Mouse (Mus musculus): ENCODE data around the gene Fam207a. TPM values are rescaled to one million over a fixed set of nuclear protein-coding genes. Genes with fewer than 3 reads are reported as not detected.

The Fam207a gene
- polyA plus RNA-seq, 1 experiment: 88.9 TPM

GRCm38 (mm10) chr10:77550874-77551273 lies 35.3 kb upstream of the Fam207a start:
- no peaks in the 10 kb centered on the region for H3K27me3 ChIP-seq (replicated peaks)
- H3K36me3 ChIP-seq (replicated peaks; ENCODE audit: low read length): peaks cover 98% of the 10 kb centered on the region
- TF ChIP-seq FLI1 (IDR thresholded peaks at IDR 0.05; ENCODE audit: low read length) (no peak), GATA1 (IDR thresholded peaks at IDR 0.05; ENCODE audit: borderline replicate concordance, low read length) (no peak)
- H3K4me3 ChIP-seq (replicated peaks): no peak overlapping the region
- H3K9me3 ChIP-seq: no peaks in the 10 kb centered on the region
- peaks cover 51% of the 10 kb centered on the region for H3K4me1 ChIP-seq

- Histone ChIP-seq H3K36me3 (replicated peaks; ENCODE audit: low read length) (peaks cover 98% of the 10 kb centered on the region), H3K4me1 (peaks cover 59% of the 10 kb centered on the region), H3K27me3 (replicated peaks) (no peaks in the 10 kb centered on the region), H3K4me3 (replicated peaks) (no peak overlapping the region), H3K9me3 (no peaks in the 10 kb centered on the region)
- no peak for TF ChIP-seq GATA1 (IDR thresholded peaks at IDR 0.05; ENCODE audit: borderline replicate concordance, low read length)
- TF ChIP-seq FLI1 (IDR thresholded peaks at IDR 0.05; ENCODE audit: low read length): no peak
Measured at GRCm38 (mm10) chr10:77548576-77548975, 33.0 kb upstream of the Fam207a start.

- no peaks in the 10 kb centered on the region for H3K9me3 ChIP-seq
- no peaks in the 10 kb centered on the region for H3K27me3 ChIP-seq (replicated peaks)
- peaks cover 81% of the 10 kb centered on the region for H3K4me1 ChIP-seq
- no peak for TF ChIP-seq FLI1 (IDR thresholded peaks at IDR 0.05; ENCODE audit: low read length)
- no peak for TF ChIP-seq GATA1 (IDR thresholded peaks at IDR 0.05; ENCODE audit: borderline replicate concordance, low read length)
- peak overlapping the region; percentile 62 for H3K4me3 ChIP-seq (replicated peaks)
- peaks cover 96% of the 10 kb centered on the region for H3K36me3 ChIP-seq (replicated peaks; ENCODE audit: low read length)
Measured at GRCm38 (mm10) chr10:77544916-77545315, 29.3 kb upstream of the Fam207a start.

- TF ChIP-seq FLI1 (IDR thresholded peaks at IDR 0.05; ENCODE audit: low read length): no peak
- no peak for TF ChIP-seq GATA1 (IDR thresholded peaks at IDR 0.05; ENCODE audit: borderline replicate concordance, low read length)
- Histone ChIP-seq H3K4me1 (peaks cover 83% of the 10 kb centered on the region), H3K36me3 (replicated peaks; ENCODE audit: low read length) (peaks cover 93% of the 10 kb centered on the region), H3K9me3 (no peaks in the 10 kb centered on the region), H3K4me3 (replicated peaks) (no peak overlapping the region), H3K27me3 (replicated peaks) (no peaks in the 10 kb centered on the region)
Measured at GRCm38 (mm10) chr10:77543226-77543625, 27.6 kb upstream of the Fam207a start.

GRCm38 (mm10) chr10:77541864-77542666 lies 26.5 kb upstream of the Fam207a start:
- H3K4me1 ChIP-seq: peaks cover 89% of the 10 kb centered on the region
- H3K27me3 ChIP-seq (replicated peaks): no peaks in the 10 kb centered on the region
- peak overlapping the region; percentile 57 for H3K4me3 ChIP-seq (replicated peaks)
- peaks cover 93% of the 10 kb centered on the region for H3K36me3 ChIP-seq (replicated peaks; ENCODE audit: low read length)
- TF ChIP-seq FLI1 (IDR thresholded peaks at IDR 0.05; ENCODE audit: low read length) (no peak), GATA1 (IDR thresholded peaks at IDR 0.05; ENCODE audit: borderline replicate concordance, low read length) (no peak)
- no peaks in the 10 kb centered on the region for H3K9me3 ChIP-seq

GRCm38 (mm10) chr10:77540576-77541102 lies 25.1 kb upstream of the Fam207a start:
- peaks cover 92% of the 10 kb centered on the region for H3K36me3 ChIP-seq (replicated peaks; ENCODE audit: low read length)

GRCm38 (mm10) chr10:77539320-77539945 lies 23.8 kb upstream of the Fam207a start:
- Histone ChIP-seq H3K9me3 (no peaks in the 10 kb centered on the region), H3K27me3 (replicated peaks) (no peaks in the 10 kb centered on the region), H3K4me3 (replicated peaks) (no peak overlapping the region), H3K4me1 (peaks cover 98% of the 10 kb centered on the region), H3K36me3 (replicated peaks; ENCODE audit: low read length) (peaks cover 89% of the 10 kb centered on the region)
- TF ChIP-seq GATA1 (IDR thresholded peaks at IDR 0.05; ENCODE audit: borderline replicate concordance, low read length): no peak
- no peak for TF ChIP-seq FLI1 (IDR thresholded peaks at IDR 0.05; ENCODE audit: low read length)

More at GRCm38 (mm10) chr10:77540576-77541102, 25.1 kb upstream of the Fam207a start:
- H3K27me3 ChIP-seq (replicated peaks): no peaks in the 10 kb centered on the region
- no peak for TF ChIP-seq GATA1 (IDR thresholded peaks at IDR 0.05; ENCODE audit: borderline replicate concordance, low read length)
- TF ChIP-seq FLI1 (IDR thresholded peaks at IDR 0.05; ENCODE audit: low read length): no peak
- H3K4me1 ChIP-seq: peaks cover 98% of the 10 kb centered on the region
- no peaks in the 10 kb centered on the region for H3K9me3 ChIP-seq
- peak overlapping the region; percentile 82 for H3K4me3 ChIP-seq (replicated peaks)

- TF ChIP-seq FLI1 (IDR thresholded peaks at IDR 0.05; ENCODE audit: low read length): no peak
- H3K4me1 ChIP-seq: peaks cover 98% of the 10 kb centered on the region
- no peaks in the 10 kb centered on the region for H3K9me3 ChIP-seq
- H3K36me3 ChIP-seq (replicated peaks; ENCODE audit: low read length): peaks cover 90% of the 10 kb centered on the region
- peak overlapping the region; percentile 38 for H3K4me3 ChIP-seq (replicated peaks)
- H3K27me3 ChIP-seq (replicated peaks): no peaks in the 10 kb centered on the region
Measured at GRCm38 (mm10) chr10:77537215-77538209, 21.9 kb upstream of the Fam207a start.

- Histone ChIP-seq H3K4me3 (replicated peaks) (peak overlapping the region; percentile 59), H3K4me1 (peaks cover 98% of the 10 kb centered on the region), H3K36me3 (replicated peaks; ENCODE audit: low read length) (peaks cover 87% of the 10 kb centered on the region), H3K9me3 (no peaks in the 10 kb centered on the region), H3K27me3 (replicated peaks) (no peaks in the 10 kb centered on the region)
- TF ChIP-seq GATA1 (IDR thresholded peaks at IDR 0.05; ENCODE audit: borderline replicate concordance, low read length): no peak
Measured at GRCm38 (mm10) chr10:77536727-77537126, 21.1 kb upstream of the Fam207a start.

Data from megakaryocyte, embryonic 14.5 days (primary cell).